Mouse (Mus musculus) thymus, adult 2 months (tissue): ENCODE data around the gene Chrdl1. TPM values are rescaled to one million over a fixed set of nuclear protein-coding genes. Genes with fewer than 3 reads are reported as not detected.

ENCODE experiments used
- DNase-seq: peaks from one replicate; pipeline ENCODE4 v3.0.0; 2021
- H3K27ac ChIP-seq: fragments of 200-500 bp; 2 replicates; pipeline ENCODE4 v1.5.1; 2012; ENCODE audit warnings: low read length, control low read depth; ENCODE audit not compliant: control insufficient read depth, insufficient read depth
- H3K27me3 ChIP-seq: fragments of 200-500 bp; 2 replicates; pipeline ENCODE4 v1.6.1; 2012; ENCODE audit warnings: mild to moderate bottlenecking, low read length, moderate library complexity, mixed read lengths; ENCODE audit not compliant: control insufficient read depth, insufficient read depth
- H3K36me3 ChIP-seq: fragments of 200-500 bp; 2 replicates; pipeline ENCODE4 v1.6.1; 2012; ENCODE audit warnings: mild to moderate bottlenecking, low read length, moderate library complexity; ENCODE audit not compliant: control insufficient read depth, insufficient read depth
- H3K4me1 ChIP-seq: fragments of 200-500 bp; replicated peaks from 2 replicates; pipeline ENCODE4 v1.6.1; 2012; ENCODE audit warnings: low read length; ENCODE audit not compliant: control insufficient read depth, insufficient read depth
- H3K4me3 ChIP-seq: fragments of 200-500 bp; 2 replicates; pipeline ENCODE4 v1.5.1; 2012; ENCODE audit warnings: mild to moderate bottlenecking, low read length, control low read depth, moderate library complexity; ENCODE audit not compliant: control insufficient read depth, insufficient read depth
- CTCF ChIP-seq: fragments of 200-500 bp; IDR thresholded peaks from 2 replicates; pipeline ENCODE4 v1.5.1; 2012; ENCODE audit warnings: mild to moderate bottlenecking, control low read depth, low read length, moderate library complexity, borderline replicate concordance; ENCODE audit not compliant: control insufficient read depth, poor library complexity, insufficient read depth; ENCODE audit errors: extremely low read depth
- POLR2A ChIP-seq: fragments of 200-500 bp; IDR thresholded peaks from 2 replicates; pipeline ENCODE4 v1.6.1; 2012; ENCODE audit warnings: mild to moderate bottlenecking, low read length, control low read depth, moderate library complexity; ENCODE audit not compliant: control insufficient read depth, poor library complexity, insufficient read depth; ENCODE audit errors: extremely low read depth
- WGBS: fragments of 180-500 bp; shearing (Covaris S2); methylation state at CpG from one replicate; pipeline ENCODE4 v1.1.7; 2018; 5-methylcytosine and 5-hydroxymethylcytosine counted together
- polyA plus RNA-seq: library from polyadenylated mRNA; depleted of rRNA; stranded (reverse); fragments of >200 nt; gene quantifications from 2 replicates; pipeline ENCODE4 v1.2.3, GENCODE M21; 2012

The Chrdl1 gene
- polyA plus RNA-seq, 1 experiment, result 1.3 TPM

DNA sequence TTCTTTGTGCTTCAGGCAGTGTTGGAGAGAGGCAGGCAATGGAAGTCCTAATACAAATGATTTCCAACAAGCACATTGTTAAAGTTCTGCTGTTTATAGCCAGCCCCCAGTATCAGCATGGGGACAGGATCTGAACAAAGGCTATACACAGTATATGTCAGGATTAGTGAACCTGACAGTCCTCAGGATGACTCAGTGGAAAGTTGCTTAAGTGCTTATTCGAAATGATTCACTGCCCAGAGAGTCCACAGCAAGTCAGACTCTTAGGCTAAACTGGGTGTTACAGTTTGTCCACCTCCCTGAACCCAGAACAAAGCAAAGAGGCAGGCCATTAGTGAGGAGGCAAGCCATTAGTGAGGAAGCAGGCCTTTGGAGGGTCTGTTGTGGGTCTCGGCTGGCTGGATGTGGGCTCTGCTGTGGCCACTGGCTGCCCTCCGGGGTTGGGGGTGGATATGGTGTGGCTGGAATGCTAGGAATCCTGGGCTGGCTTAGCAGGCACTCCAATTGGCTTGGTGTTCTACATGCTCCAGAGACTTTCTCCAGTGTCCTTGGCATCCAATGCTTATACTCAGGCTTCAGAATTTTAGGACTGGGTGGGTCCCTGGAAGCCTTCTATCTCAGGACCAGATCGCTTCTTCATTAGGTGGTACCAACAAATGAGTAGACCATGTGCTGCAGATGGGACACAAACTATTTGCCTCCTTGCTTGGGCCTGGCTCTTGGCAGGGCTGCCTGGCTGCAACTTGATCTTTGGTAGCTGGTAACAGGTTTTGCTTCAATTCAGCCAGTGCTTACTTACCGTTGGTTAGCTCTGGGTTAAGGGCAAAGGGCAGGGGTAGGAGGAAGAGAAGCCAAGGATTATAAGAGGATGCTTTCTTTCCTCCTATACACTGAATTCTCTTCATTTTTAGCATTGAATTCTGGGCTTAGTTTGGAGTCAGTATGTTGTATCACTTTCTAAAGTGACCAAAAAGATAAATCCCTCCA is 49.3 kb downstream of the Chrdl1 start:
- no peak for TF ChIP-seq CTCF
- no peak for TF ChIP-seq POLR2A
- H3K36me3 ChIP-seq, result no peaks in the 10 kb centered on the region
- no peak for DNase-seq
- H3K4me1 ChIP-seq, result no peaks in the 10 kb centered on the region
- WGBS, result 81% methylated on average over 5 of the region's 5 CpGs
- no peak overlapping the region for H3K4me3 ChIP-seq
- no peak overlapping the region for H3K27ac ChIP-seq
- no peaks in the 10 kb centered on the region for H3K27me3 ChIP-seq

DNA sequence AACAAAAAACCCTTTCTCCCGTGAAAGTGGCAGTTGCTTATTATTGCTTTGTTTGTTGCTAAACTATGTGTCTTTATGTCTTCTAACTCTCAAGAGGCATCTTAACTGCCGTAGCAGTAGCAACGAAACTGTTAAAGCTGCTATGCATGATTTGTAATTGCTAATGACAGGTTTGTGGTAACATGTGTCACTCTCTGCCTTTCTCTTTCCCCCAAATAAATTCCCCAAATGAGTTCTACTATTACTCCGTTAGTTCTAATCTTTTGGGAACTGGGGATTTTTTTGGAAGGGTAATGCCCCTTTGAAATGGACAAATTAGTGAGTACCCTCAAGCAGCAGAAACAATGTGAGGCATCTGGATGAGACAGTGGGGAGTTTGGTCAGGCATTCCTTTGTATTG is 55.9 kb downstream of the Chrdl1 start:
- H3K27ac ChIP-seq, result no peak overlapping the region
- 69% methylated on average over 4 of the region's 4 CpGs for WGBS
- H3K36me3 ChIP-seq, result no peaks in the 10 kb centered on the region
- TF ChIP-seq CTCF, result no peak
- no peak for TF ChIP-seq POLR2A
- DNase-seq, result no peak
- no peaks in the 10 kb centered on the region for H3K4me1 ChIP-seq
- no peaks in the 10 kb centered on the region for H3K27me3 ChIP-seq
- no peak overlapping the region for H3K4me3 ChIP-seq

DNA sequence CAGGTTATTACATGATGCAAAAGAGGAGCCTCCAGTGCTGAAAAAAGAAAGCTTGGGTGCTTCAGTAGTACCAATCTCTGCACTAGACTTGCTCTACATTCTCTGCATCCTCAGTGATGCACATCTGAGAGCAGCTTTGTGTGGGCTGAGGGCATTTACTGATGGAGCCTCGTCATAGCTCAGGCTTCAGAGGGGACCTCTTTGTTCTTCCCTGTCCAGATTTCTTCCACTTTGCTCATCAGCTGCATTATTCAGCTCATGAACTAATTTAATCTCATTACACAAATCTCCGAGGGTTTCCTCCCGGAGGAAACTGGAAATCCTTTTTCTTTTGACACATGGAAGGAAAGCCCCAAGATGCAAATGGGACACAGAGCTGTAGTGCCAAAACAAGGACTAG is 56.5 kb downstream of the Chrdl1 start:
- Histone ChIP-seq H3K4me1 (no peaks in the 10 kb centered on the region), H3K4me3 (no peak overlapping the region), H3K36me3 (no peaks in the 10 kb centered on the region), H3K27me3 (no peaks in the 10 kb centered on the region), H3K27ac (no peak overlapping the region)
- TF ChIP-seq POLR2A, result no peak
- TF ChIP-seq CTCF, result no peak
- DNase-seq, result no peak
- 70% methylated on average over 3 of the region's 3 CpGs for WGBS

- Histone ChIP-seq H3K27ac (no peak overlapping the region), H3K4me3 (no peak overlapping the region), H3K36me3 (no peaks in the 10 kb centered on the region), H3K4me1 (no peaks in the 10 kb centered on the region), H3K27me3 (no peaks in the 10 kb centered on the region)
- no peak for TF ChIP-seq POLR2A
- TF ChIP-seq CTCF, result no peak
- 95% methylated on average over 4 of the region's 4 CpGs for WGBS
- DNase-seq, result no peak
Measured at GRCm38 (mm10) chrX:143336661-143337060, 57.4 kb downstream of the Chrdl1 start.

DNA sequence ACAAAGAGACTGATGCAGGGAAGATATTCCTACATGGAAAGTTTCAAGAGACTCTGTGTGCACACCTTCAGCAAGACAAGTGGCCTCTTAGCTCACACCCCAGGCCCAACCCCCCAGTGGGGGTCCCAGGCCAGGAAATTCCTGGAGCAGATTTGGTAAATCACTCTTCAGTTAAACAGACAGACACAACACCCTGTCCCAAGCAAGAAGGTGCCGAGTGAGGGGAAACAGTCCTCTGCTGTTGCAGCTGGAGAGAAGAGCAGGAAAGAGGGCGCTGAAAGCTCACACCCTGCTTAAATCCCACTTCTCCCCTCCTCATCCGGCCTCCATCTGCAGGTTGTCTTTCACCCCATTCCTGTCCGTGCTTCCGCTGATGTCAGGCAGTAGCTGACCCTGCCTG is 58.2 kb downstream of the Chrdl1 start:
- H3K27me3 ChIP-seq, result no peaks in the 10 kb centered on the region
- no peaks in the 10 kb centered on the region for H3K4me1 ChIP-seq
- WGBS, result 80% methylated on average over 5 of the region's 5 CpGs
- H3K4me3 ChIP-seq, result no peak overlapping the region
- H3K27ac ChIP-seq, result no peak overlapping the region
- TF ChIP-seq POLR2A (no peak), CTCF (no peak)
- no peak for DNase-seq
- H3K36me3 ChIP-seq, result no peaks in the 10 kb centered on the region

GRCm38 (mm10) chrX:143313166-143313565 is 80.9 kb downstream of the Chrdl1 start:
- no peak for TF ChIP-seq CTCF
- no peak for TF ChIP-seq POLR2A
- H3K36me3 ChIP-seq, result no peaks in the 10 kb centered on the region
- WGBS, result 87% methylated on average over 3 of the region's 3 CpGs

DNA sequence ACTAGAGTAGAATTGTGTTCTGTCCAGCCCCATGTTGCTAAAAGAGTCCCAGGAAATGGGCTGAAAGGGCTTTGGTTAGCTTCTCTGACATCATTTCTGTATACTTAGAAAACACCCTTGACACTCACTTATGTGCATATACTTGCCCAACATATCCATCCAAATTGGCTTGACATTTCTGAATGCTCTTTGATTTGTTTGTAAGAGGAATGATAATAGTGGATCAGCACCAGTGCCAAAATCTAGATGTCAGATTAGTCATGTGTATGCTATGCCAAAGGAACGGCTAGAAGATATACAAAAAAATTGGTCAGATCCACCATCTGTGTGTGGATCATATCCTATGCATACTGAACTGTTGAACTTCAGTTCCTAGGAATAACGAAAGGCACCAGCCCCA is 99.3 kb downstream of the Chrdl1 start:
- WGBS, result 98% methylated on average over 2 of the region's 2 CpGs
- Histone ChIP-seq H3K36me3 (no peaks in the 10 kb centered on the region), H3K4me3 (no peak overlapping the region), H3K27me3 (no peaks in the 10 kb centered on the region), H3K4me1 (no peaks in the 10 kb centered on the region), H3K27ac (no peak overlapping the region)
- no peak for DNase-seq
- no peak for TF ChIP-seq CTCF
- TF ChIP-seq POLR2A, result no peak

More at GRCm38 (mm10) chrX:143313166-143313565, 80.9 kb downstream of the Chrdl1 start:
- no peaks in the 10 kb centered on the region for H3K27me3 ChIP-seq
- H3K4me3 ChIP-seq, result no peak overlapping the region
- no peaks in the 10 kb centered on the region for H3K4me1 ChIP-seq
- no peak for DNase-seq
- no peak overlapping the region for H3K27ac ChIP-seq
